Mouse (Mus musculus): Measurements from ENCODE around the gene Pla2g4f. TPM values are rescaled to one million over a fixed set of nuclear protein-coding genes. Genes with fewer than 3 reads are reported as not detected.

Gene Pla2g4f
- polyA plus RNA-seq, 1 experiment, result not detected

DNA sequence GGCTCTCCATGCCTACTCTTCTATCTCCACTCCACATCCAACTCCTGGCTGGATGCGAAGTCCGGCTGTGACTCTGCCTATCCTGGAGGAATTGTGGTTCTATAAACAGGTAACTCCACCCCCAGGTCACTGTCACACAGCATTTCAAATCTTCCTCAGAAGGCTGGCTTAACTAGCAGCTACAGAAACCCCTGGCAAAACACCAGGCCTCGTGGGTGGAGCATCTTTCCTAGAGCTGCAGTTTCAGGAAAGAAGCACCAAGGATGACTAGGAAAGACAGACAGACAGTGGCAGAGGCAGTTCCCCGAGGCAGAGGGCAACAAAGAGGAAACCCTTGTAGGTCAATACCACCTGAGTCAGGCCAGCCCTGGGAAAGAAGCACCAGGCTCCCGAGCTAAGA lies 25.0 kb downstream of the Pla2g4f start, which contains the start of gene Pla2g4d:
TSS of gene Pla2g4d (minus strand) at position 203 of the 400 bp plus-strand sequence.
- Histone ChIP-seq H3K4me3 (replicated peaks; ENCODE audit: control insufficient read depth, low read depth, low read length) (no peak within 1 kb of the TSS), H3K27ac (ENCODE audit: control insufficient read depth, insufficient read depth, low read depth, low read length, poor library complexity) (no peak within 1 kb of the TSS), H3K4me1 (ENCODE audit: control insufficient read depth, insufficient read depth, low read length) (no peaks in the 10 kb centered on the region)
- 57% methylated on average over 5 of the region's 5 CpGs for WGBS
- no peak for TF ChIP-seq POLR2A (IDR thresholded peaks at IDR 0.05; ENCODE audit: borderline replicate concordance, control insufficient read depth, low read depth, low read length)
- TF ChIP-seq CTCF (IDR thresholded peaks at IDR 0.05; ENCODE audit: control insufficient read depth, insufficient read depth, low read length), result no peak

DNA sequence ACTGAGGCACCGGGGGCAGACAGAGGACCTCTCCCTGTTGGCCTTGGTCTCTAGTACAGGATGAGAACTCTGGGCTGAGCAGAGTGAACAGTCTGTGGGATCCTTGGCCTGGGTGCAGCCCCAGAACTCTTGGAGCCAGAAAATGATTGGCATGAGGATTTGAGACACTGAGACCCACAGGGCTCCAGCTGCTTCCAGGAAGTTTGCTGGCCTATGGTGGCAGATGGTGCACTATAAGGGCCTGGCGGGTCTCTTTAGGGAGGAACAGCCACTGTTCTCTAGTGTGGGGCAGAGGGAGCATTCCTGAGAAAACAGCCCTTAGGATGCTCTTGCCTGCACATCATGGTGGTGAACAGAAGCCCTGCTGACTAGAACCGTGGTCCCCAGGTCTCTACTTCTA lies 25.6 kb downstream of the Pla2g4f start:
- Histone ChIP-seq H3K4me3 (replicated peaks; ENCODE audit: control insufficient read depth, low read depth, low read length) (no peak overlapping the region), H3K27ac (ENCODE audit: control insufficient read depth, insufficient read depth, low read depth, low read length, poor library complexity) (no peak overlapping the region), H3K4me1 (ENCODE audit: control insufficient read depth, insufficient read depth, low read length) (no peaks in the 10 kb centered on the region)
- WGBS, result 74% methylated on average over 3 of the region's 3 CpGs
- TF ChIP-seq CTCF (IDR thresholded peaks at IDR 0.05; ENCODE audit: control insufficient read depth, insufficient read depth, low read length) (no peak), POLR2A (IDR thresholded peaks at IDR 0.05; ENCODE audit: borderline replicate concordance, control insufficient read depth, low read depth, low read length) (no peak)

DNA sequence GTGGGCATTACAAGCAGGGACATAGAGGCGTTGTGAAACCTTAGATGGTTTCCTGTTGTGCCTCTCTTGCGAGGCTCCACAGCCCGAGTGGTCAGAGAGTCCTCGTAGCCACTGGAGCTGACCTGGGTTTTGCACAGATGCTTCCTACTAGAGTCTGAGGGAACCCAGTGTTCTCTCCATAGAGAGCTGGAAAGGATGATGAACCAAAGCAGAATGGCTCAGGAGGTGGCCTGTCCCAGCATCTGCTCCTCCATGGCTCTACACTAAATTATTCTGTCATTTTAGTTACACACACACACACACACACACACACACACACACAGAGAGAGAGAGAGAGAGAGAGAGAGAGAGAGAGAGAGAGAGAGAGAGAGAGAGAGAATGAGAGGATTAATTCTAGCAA lies 28.3 kb downstream of the Pla2g4f start:
- Histone ChIP-seq H3K4me3 (replicated peaks; ENCODE audit: control insufficient read depth, low read depth, low read length) (no peak overlapping the region), H3K27ac (ENCODE audit: control insufficient read depth, insufficient read depth, low read depth, low read length, poor library complexity) (no peak overlapping the region)
- WGBS, result 39% methylated on average over 4 of the region's 4 CpGs

DNA sequence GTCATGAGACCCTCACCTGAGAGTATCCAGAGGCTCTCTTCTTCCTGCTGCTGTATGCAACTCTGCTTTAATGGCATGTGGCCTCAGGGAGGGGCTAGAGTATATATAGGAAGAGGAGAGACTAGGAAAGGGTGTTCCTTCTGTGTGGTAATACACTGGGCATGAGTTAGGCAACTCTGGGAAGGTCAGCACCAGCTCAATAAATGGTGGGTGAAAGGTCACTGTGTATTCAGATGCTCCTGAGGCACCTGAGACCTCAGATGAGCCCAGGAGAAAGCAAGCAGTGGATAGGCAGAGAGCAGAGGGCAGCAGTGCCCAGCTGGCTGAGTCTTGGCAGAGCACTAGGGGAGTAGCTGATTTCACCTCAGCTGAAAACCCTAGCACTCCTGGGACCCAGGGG lies 29.3 kb downstream of the Pla2g4f start:
- TF ChIP-seq CTCF (IDR thresholded peaks at IDR 0.05; ENCODE audit: control insufficient read depth, insufficient read depth, low read length) (no peak), POLR2A (IDR thresholded peaks at IDR 0.05; ENCODE audit: borderline replicate concordance, control insufficient read depth, low read depth, low read length) (no peak)
- no peak overlapping the region for H3K27ac ChIP-seq (ENCODE audit: control insufficient read depth, insufficient read depth, low read depth, low read length, poor library complexity)
- H3K4me1 ChIP-seq (ENCODE audit: control insufficient read depth, insufficient read depth, low read length), result no peaks in the 10 kb centered on the region
- no peak overlapping the region for H3K4me3 ChIP-seq (replicated peaks; ENCODE audit: control insufficient read depth, low read depth, low read length)

More for the DNA sequence above, 28.3 kb downstream of the Pla2g4f start:
- no peak for TF ChIP-seq POLR2A (IDR thresholded peaks at IDR 0.05; ENCODE audit: borderline replicate concordance, control insufficient read depth, low read depth, low read length)
- no peak for TF ChIP-seq CTCF (IDR thresholded peaks at IDR 0.05; ENCODE audit: control insufficient read depth, insufficient read depth, low read length)
- H3K4me1 ChIP-seq (ENCODE audit: control insufficient read depth, insufficient read depth, low read length), result no peaks in the 10 kb centered on the region

DNA sequence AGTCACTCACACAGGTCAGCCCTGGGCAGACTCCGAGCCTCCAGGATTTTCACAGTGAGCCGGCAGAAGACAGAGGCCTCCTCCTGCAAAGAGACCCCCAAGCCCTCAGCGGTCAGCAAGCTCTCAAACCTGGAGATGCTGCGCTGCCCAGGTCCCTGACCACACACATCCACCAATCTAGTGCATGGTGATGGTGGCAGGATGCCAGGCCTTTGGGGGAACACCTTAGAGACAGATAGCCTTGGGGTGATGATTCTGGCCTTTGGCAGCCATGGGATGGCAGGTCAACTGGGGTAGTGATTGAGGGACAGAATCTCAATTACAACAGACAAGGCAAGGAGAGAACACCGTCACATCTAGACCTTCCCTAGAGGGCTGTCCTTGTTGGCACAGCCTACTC lies 29.9 kb downstream of the Pla2g4f start:
- Histone ChIP-seq H3K4me3 (replicated peaks; ENCODE audit: control insufficient read depth, low read depth, low read length) (no peak overlapping the region), H3K4me1 (ENCODE audit: control insufficient read depth, insufficient read depth, low read length) (no peaks in the 10 kb centered on the region), H3K27ac (ENCODE audit: control insufficient read depth, insufficient read depth, low read depth, low read length, poor library complexity) (no peak overlapping the region)
- 82% methylated on average over 5 of the region's 5 CpGs for WGBS
- TF ChIP-seq POLR2A (IDR thresholded peaks at IDR 0.05; ENCODE audit: borderline replicate concordance, control insufficient read depth, low read depth, low read length), result no peak
- TF ChIP-seq CTCF (IDR thresholded peaks at IDR 0.05; ENCODE audit: control insufficient read depth, insufficient read depth, low read length), result no peak

DNA sequence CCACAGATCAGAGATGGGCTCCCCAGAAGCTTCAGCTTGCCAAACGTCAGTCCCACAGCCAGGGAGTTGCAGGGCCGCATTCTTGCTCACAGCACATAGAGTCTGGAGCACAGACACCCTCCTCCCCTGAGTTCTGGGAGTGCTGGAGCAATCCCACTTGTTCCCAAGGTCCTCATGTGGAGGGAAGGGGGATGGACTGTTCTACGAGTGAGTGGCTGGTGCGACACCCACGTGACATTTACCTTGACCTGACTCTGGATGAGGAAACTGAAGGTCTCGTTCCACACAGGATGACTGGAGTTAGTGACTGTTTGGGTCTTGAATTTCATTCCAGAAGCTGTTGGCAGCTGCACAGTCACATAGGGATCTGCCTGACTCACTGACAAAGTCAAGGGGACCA lies 30.4 kb downstream of the Pla2g4f start:
- Histone ChIP-seq H3K4me3 (replicated peaks; ENCODE audit: control insufficient read depth, low read depth, low read length) (no peak overlapping the region), H3K4me1 (ENCODE audit: control insufficient read depth, insufficient read depth, low read length) (no peaks in the 10 kb centered on the region), H3K27ac (ENCODE audit: control insufficient read depth, insufficient read depth, low read depth, low read length, poor library complexity) (no peak overlapping the region)
- TF ChIP-seq CTCF (IDR thresholded peaks at IDR 0.05; ENCODE audit: control insufficient read depth, insufficient read depth, low read length) (no peak), POLR2A (IDR thresholded peaks at IDR 0.05; ENCODE audit: borderline replicate concordance, control insufficient read depth, low read depth, low read length) (no peak)
- WGBS, result 75% methylated on average over 6 of the region's 6 CpGs

DNA sequence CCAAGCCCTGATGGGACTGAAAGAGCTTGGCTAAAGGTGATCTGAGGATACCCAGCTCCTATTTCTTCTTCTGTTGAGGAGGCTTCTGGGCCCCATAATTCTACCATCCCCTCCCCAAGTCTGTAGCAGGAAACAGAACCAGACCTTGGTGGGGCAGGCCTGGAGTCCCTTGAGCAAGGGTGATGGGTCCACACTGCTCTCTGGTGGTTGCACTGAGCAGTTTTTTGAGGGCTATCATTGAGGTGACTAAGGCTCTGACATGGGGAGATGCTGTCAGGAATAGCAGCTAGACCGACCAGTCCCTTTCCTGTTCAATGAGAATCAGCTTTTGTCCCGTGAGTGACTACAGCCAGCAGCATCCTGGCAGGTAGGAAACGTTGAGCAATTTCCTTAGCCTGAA lies 32.7 kb downstream of the Pla2g4f start:
- TF ChIP-seq CTCF (IDR thresholded peaks at IDR 0.05; ENCODE audit: control insufficient read depth, insufficient read depth, low read length), result no peak
- TF ChIP-seq POLR2A (IDR thresholded peaks at IDR 0.05; ENCODE audit: borderline replicate concordance, control insufficient read depth, low read depth, low read length), result no peak
- Histone ChIP-seq H3K4me3 (replicated peaks; ENCODE audit: control insufficient read depth, low read depth, low read length) (no peak overlapping the region), H3K27ac (ENCODE audit: control insufficient read depth, insufficient read depth, low read depth, low read length, poor library complexity) (no peak overlapping the region), H3K4me1 (ENCODE audit: control insufficient read depth, insufficient read depth, low read length) (peaks cover 2% of the 10 kb centered on the region)
- 37% methylated on average over 3 of the region's 3 CpGs for WGBS

DNA sequence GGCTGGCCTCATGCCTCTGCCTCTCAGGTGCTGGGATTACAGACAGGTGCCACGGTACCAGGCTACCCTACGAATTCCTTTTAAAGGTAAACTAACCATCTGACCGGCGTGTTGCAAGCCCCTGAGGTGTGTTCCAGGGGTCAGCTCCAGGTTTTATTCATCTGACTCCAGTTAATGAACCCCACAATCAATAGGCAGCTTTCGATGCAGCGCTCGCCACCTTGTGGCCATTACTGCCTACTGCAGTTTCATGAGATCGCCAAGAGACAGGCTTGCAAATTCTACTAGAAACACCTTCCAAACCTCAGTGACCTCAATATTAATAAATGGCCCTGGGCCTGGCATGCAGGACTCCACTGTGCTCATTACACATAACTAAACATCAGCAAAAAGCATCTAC lies 34.0 kb downstream of the Pla2g4f start:
- H3K27ac ChIP-seq (ENCODE audit: control insufficient read depth, insufficient read depth, low read depth, low read length, poor library complexity), result no peak overlapping the region
- no peak overlapping the region for H3K4me3 ChIP-seq (replicated peaks; ENCODE audit: control insufficient read depth, low read depth, low read length)
- 15% methylated on average over 8 of the region's 8 CpGs for WGBS
- peak; percentile 76 for TF ChIP-seq CTCF (IDR thresholded peaks at IDR 0.05; ENCODE audit: control insufficient read depth, insufficient read depth, low read length)
- TF ChIP-seq POLR2A (IDR thresholded peaks at IDR 0.05; ENCODE audit: borderline replicate concordance, control insufficient read depth, low read depth, low read length), result no peak
- peaks cover 2% of the 10 kb centered on the region for H3K4me1 ChIP-seq (ENCODE audit: control insufficient read depth, insufficient read depth, low read length)

DNA sequence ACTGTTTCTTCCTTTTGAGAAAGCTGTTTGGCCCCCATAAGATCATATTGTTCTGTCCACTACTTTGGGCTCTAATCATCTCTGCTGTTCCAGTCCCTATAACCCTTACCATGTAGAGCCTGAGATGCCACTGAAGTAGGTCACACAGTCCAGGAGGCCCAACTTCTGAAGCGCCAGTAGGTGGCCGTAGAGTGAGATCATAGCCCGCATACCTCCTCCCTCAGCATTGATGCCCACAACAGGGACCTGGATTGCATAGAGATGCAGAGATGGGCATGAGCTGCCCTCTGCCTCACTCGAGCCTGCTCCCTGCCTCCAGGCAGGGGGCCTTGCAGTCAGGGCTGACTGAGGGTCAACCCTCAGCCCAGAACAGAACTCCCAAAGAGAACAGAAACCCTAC lies 37.0 kb downstream of the Pla2g4f start:
- Histone ChIP-seq H3K4me3 (replicated peaks; ENCODE audit: control insufficient read depth, low read depth, low read length) (no peak overlapping the region), H3K4me1 (ENCODE audit: control insufficient read depth, insufficient read depth, low read length) (peaks cover 2% of the 10 kb centered on the region), H3K27ac (ENCODE audit: control insufficient read depth, insufficient read depth, low read depth, low read length, poor library complexity) (no peak overlapping the region)
- 69% methylated on average over 4 of the region's 4 CpGs for WGBS
- TF ChIP-seq CTCF (IDR thresholded peaks at IDR 0.05; ENCODE audit: control insufficient read depth, insufficient read depth, low read length) (no peak), POLR2A (IDR thresholded peaks at IDR 0.05; ENCODE audit: borderline replicate concordance, control insufficient read depth, low read depth, low read length) (no peak)
